Comparison of ENCODE assay signal across 10 mouse cellular contexts in the genomic region with DNA sequence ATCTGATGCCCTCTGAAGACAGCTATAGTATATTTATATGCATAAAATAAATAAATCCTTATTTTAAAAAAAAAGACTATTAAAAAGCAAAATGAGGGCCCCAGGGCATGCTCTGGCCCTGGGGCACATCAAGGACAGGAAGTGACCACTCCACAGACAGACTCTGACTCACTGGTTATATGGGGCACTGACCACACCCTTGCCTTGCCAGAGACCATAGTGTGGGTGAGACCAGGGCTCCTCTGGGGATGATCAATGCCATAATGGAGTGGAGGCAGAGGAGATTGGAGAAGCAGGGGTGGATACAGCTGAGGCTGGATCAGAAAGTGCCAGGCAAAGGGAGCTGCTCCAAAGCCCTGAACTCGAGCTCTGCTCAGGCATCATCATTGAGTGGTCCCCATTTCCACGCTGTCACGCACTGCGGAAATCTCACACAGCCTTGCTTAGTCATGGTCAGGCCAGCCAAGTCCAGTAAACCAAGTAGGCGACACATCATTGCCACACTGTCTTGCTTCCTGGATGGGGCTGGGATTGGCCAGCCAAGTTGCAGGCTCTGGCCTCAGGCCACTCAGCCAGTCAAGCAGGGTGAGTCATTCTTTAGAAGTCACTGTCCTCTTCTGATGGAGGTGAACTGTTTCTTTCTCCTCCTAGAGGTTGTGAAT. TPM values are rescaled to one million over a fixed set of nuclear protein-coding genes. Genes with fewer than 3 reads are reported as not detected.
DNase-seq lines count a peak whose midpoint lies in the region; ATAC-seq and TF ChIP-seq lines count a peak whose summit lies in the region.
"Had no signal": no experiment of that assay in that cellular context is flagged by ENCODE, and none has a peak within 500 bp of the region (broad histone marks: within the 10 kb centered on the region; RNA-seq: fewer than 3 reads in every experiment).

No protein-coding gene starts in this region.

- no peak overlapping the region for H3K4me2 ChIP-seq in forebrain, embryonic 14.5 days (ENCODE audit: low read length)
- H3K4me2 ChIP-seq: embryonic facial prominence, embryonic 13.5 days; midbrain, embryonic 15.5 days had no signal

- no peaks in the 10 kb centered on the region for H3K27me3 ChIP-seq in heart, embryonic 10.5 days (ENCODE audit: insufficient read depth, poor library complexity, severe bottlenecking)
- no peaks in the 10 kb centered on the region for H3K27me3 ChIP-seq in Patski
- no peaks in the 10 kb centered on the region for H3K27me3 ChIP-seq in forebrain, embryonic 14.5 days (replicated peaks; ENCODE audit: control insufficient read depth, insufficient read depth, low read length)
- H3K27me3 ChIP-seq: embryonic facial prominence, embryonic 13.5 days; midbrain, embryonic 15.5 days had no signal

- peak; percentile 94 for DNase-seq in heart, adult 11 months
- DNase-seq in heart, embryonic 10.5 days (ENCODE audit: low spot score) = no peak
- DNase-seq in Patski (ENCODE audit: low read depth, low spot score) = peak; percentile 65
- DNase-seq in gastrocnemius, postnatal 25 days = peak; percentile 85
- DNase-seq in lung, postnatal 4 days = peak; percentile 52 to 66
- no peak for DNase-seq in forebrain, embryonic 14.5 days (ENCODE audit: low spot score)
- DNase-seq in yolk sac, embryonic 10.5 days (ENCODE audit: low spot score) = no peak
- DNase-seq in neural tube, embryonic 10.5 days (ENCODE audit: extremely low spot score, low spot score) = no peak

- H3K4me1 ChIP-seq in heart, embryonic 10.5 days = peaks cover 5% of the 10 kb centered on the region; the same call in 1 of the 2 replicates
- H3K4me1 ChIP-seq in forebrain, embryonic 14.5 days (ENCODE audit: control insufficient read depth, insufficient read depth, low read length) = no peaks in the 10 kb centered on the region
- H3K4me1 ChIP-seq: embryonic facial prominence, embryonic 13.5 days; midbrain, embryonic 15.5 days had no signal

- 82% methylated on average over 5 of the region's 5 CpGs for WGBS in heart, embryonic 10.5 days
- WGBS in forebrain, embryonic 14.5 days = 93% methylated on average over 5 of the region's 5 CpGs

- H3K27ac ChIP-seq in heart, embryonic 10.5 days = no peak overlapping the region
- H3K27ac ChIP-seq in forebrain, embryonic 14.5 days (ENCODE audit: low read depth, low read length) = no peak overlapping the region
- H3K27ac ChIP-seq: embryonic facial prominence, embryonic 13.5 days; midbrain, embryonic 15.5 days had no signal

- no peak overlapping the region for H3K4me3 ChIP-seq in heart, embryonic 10.5 days
- no peak overlapping the region for H3K4me3 ChIP-seq in forebrain, embryonic 14.5 days (ENCODE audit: low read depth, low read length)
- H3K4me3 ChIP-seq: embryonic facial prominence, embryonic 13.5 days; midbrain, embryonic 15.5 days had no signal

- ATAC-seq in Patski = peak; percentile 97
- ATAC-seq in forebrain, embryonic 14.5 days = no peak
- ATAC-seq: midbrain, embryonic 15.5 days had no signal

- no peak for TF ChIP-seq CTCF in Patski (IDR thresholded peaks at IDR 0.05)

- POLR2A ChIA-PET in Patski (lab: Charles Lee) = no interaction called here

- H3K9me3 ChIP-seq in heart, embryonic 10.5 days = no peaks in the 10 kb centered on the region
- H3K9me3 ChIP-seq in forebrain, embryonic 14.5 days (replicated peaks; ENCODE audit: control insufficient read depth, low read length) = no peaks in the 10 kb centered on the region
- H3K9me3 ChIP-seq: embryonic facial prominence, embryonic 13.5 days; midbrain, embryonic 15.5 days had no signal

- no peaks in the 10 kb centered on the region for H3K36me3 ChIP-seq in heart, embryonic 10.5 days
- no peaks in the 10 kb centered on the region for H3K36me3 ChIP-seq in forebrain, embryonic 14.5 days (ENCODE audit: control insufficient read depth, insufficient read depth, low read length)
- H3K36me3 ChIP-seq: embryonic facial prominence, embryonic 13.5 days; midbrain, embryonic 15.5 days had no signal

- in situ Hi-C loops in Patski (cut with MboI; ENCODE audit: low pct_unique_long_range_greater_than_20kb) = no loop called here

- CTCF ChIA-PET in Patski (lab: Charles Lee) = no interaction called here

- H3K9ac ChIP-seq in forebrain, embryonic 14.5 days (ENCODE audit: low read length) = no peak overlapping the region
- H3K9ac ChIP-seq: embryonic facial prominence, embryonic 13.5 days; midbrain, embryonic 15.5 days had no signal

RNA-seq across cellular contexts. Expression of gene Tmem230, which starts 35.5 kb away (rescaled TPM):
- 39.4 TPM in 2 replicates for polyA plus RNA-seq in heart, embryonic 10.5 days (2016; fragmentation: Nextera tagmentation; extraction: Ambion mirVana)
- 26.9 TPM for polyA plus RNA-seq in Patski (2021)
- 10 to 100 TPM; 21.1 to 22.5 TPM for total RNA-seq in gastrocnemius, postnatal 25 days (2021)
- 51.3 and 53.6 TPM in 2 replicates for polyA plus RNA-seq in forebrain, embryonic 14.5 days (2014; fragmentation: Nextera tagmentation; extraction: Ambion mirVana)

RNA-seq across cellular contexts. Expression of gene Pcna, which starts 41.0 kb away (rescaled TPM):
- polyA plus RNA-seq in heart, embryonic 10.5 days (2016; fragmentation: Nextera tagmentation; extraction: Ambion mirVana) = 217 and 273 TPM in 2 replicates
- polyA plus RNA-seq in Patski (2021) = 120 TPM
- total RNA-seq in gastrocnemius, postnatal 25 days (2021) = 10 to 100 TPM; 18.4 to 22.9 TPM
- polyA plus RNA-seq in forebrain, embryonic 14.5 days (2014; fragmentation: Nextera tagmentation; extraction: Ambion mirVana) = 217 and 258 TPM in 2 replicates

RNA-seq across cellular contexts. Expression of gene Cds2, which starts 50.8 kb away (rescaled TPM):
- 20.0 and 20.4 TPM in 2 replicates for polyA plus RNA-seq in heart, embryonic 10.5 days (2016; fragmentation: Nextera tagmentation; extraction: Ambion mirVana)
- polyA plus RNA-seq in Patski (2021) = 48.0 TPM
- total RNA-seq in gastrocnemius, postnatal 25 days (2021) = 10 to 100 TPM; 12.5 to 16.8 TPM
- 23.2 and 29.3 TPM in 2 replicates for polyA plus RNA-seq in forebrain, embryonic 14.5 days (2014; fragmentation: Nextera tagmentation; extraction: Ambion mirVana)

Comparison
In these comparisons a context has a peak if more than half of its experiments do, and no peak if none do; other contexts are left out.
1. DNase-seq: peak in heart, adult 11 months (single experiment), Patski (single experiment), gastrocnemius, postnatal 25 days (single experiment) and lung, postnatal 4 days (2 of 2); none in heart, embryonic 10.5 days (single experiment), forebrain, embryonic 14.5 days (single experiment), yolk sac, embryonic 10.5 days (single experiment) and neural tube, embryonic 10.5 days (single experiment).